Mouse (Mus musculus) CH12.LX (cell line): Measurements from ENCODE around the gene Mynn. TPM values are rescaled to one million over a fixed set of nuclear protein-coding genes. Genes with fewer than 3 reads are reported as not detected.

Experiments used
- DNase-seq: peaks from one replicate; pipeline ENCODE4 v3.0.0-alpha.2; 2013; ENCODE audit errors: extremely low read depth
- H3K27ac ChIP-seq: 2 replicates; pipeline ENCODE4 v1.5.1; 2012; ENCODE audit warnings: low read depth, mild to moderate bottlenecking, control low read depth, moderate library complexity; ENCODE audit not compliant: insufficient read depth
- H3K27me3 ChIP-seq: replicated peaks from 2 replicates; pipeline ENCODE3; 2012; ENCODE audit warnings: inconsistent platforms
- H3K36me3 ChIP-seq, 2 experiments: replicated peaks in 1 of 2; 2 replicates each; pipeline versions ENCODE3 to v1.6.1; 2012; ENCODE audit warnings: inconsistent platforms in 1 of 2, low read length in 1 of 2, mild to moderate bottlenecking in 1 of 2, mixed read lengths in 1 of 2, moderate library complexity in 1 of 2; ENCODE audit not compliant: control insufficient read depth in 1 of 2, insufficient read depth in 1 of 2
- H3K4me1 ChIP-seq, 2 experiments: 2 replicates each; pipeline ENCODE4 v1.6.1; 2012; ENCODE audit warnings: inconsistent platforms in 1 of 2, moderate library complexity in 1 of 2; ENCODE audit not compliant: insufficient read depth in 2 of 2, control insufficient read depth in 1 of 2
- H3K4me2 ChIP-seq: 2 replicates; pipeline ENCODE4 v1.6.1; 2012; ENCODE audit warnings: low read depth, mild to moderate bottlenecking, control low read depth; ENCODE audit not compliant: poor library complexity, insufficient read depth, severe bottlenecking
- H3K4me3 ChIP-seq, 3 experiments: fragments of 150-350 bp in 1 of 3; sonication (generic) in 1 of 3; replicated peaks in 1 of 3; 2 replicates each; pipeline versions ENCODE3 to v1.5.1; 2011 to 2012; ENCODE audit warnings: low read depth in 2 of 3, low read length in 2 of 3, mild to moderate bottlenecking in 2 of 3, moderate library complexity in 2 of 3, control low read depth in 1 of 3, improper control_type of control experiment in 1 of 3, inconsistent platforms in 1 of 3, mixed read lengths in 1 of 3; ENCODE audit not compliant: poor library complexity in 1 of 3
- H3K79me2 ChIP-seq: replicated peaks from 2 replicates; pipeline ENCODE4 v1.6.1; 2012; ENCODE audit warnings: mild to moderate bottlenecking, moderate library complexity; ENCODE audit not compliant: control insufficient read depth, poor library complexity, insufficient read depth, severe bottlenecking; ENCODE audit errors: extremely low read depth
- H3K9ac ChIP-seq: 2 replicates; pipeline ENCODE4 v1.6.1; 2012; ENCODE audit warnings: low read depth, mild to moderate bottlenecking, control low read depth, moderate library complexity; ENCODE audit not compliant: insufficient read depth
- H3K9me3 ChIP-seq: replicated peaks from 2 replicates; pipeline ENCODE3; 2012; ENCODE audit warnings: low read length, inconsistent platforms, mixed read lengths
- BHLHE40 ChIP-seq: IDR thresholded peaks from 2 replicates; pipeline ENCODE4 v1.6.1; 2011; ENCODE audit warnings: mild to moderate bottlenecking, low read depth, low read length, improper control_type of control experiment
- CTCF ChIP-seq, 2 experiments: IDR thresholded peaks in 1 of 2; conservative IDR thresholded peaks in 1 of 2; 2 replicates each; pipeline ENCODE4 v1.5.1; 2011 to 2012; ENCODE audit warnings: low read depth in 2 of 2, low read length in 2 of 2, improper control_type of control experiment in 1 of 2, inconsistent platforms in 1 of 2, mild to moderate bottlenecking in 1 of 2, moderate library complexity in 1 of 2
- ELF1 ChIP-seq: IDR thresholded peaks from 2 replicates; pipeline ENCODE4 v1.6.1; 2014; ENCODE audit warnings: low read depth, mild to moderate bottlenecking, inconsistent platforms, low read length, improper control_type of control experiment
- JUN ChIP-seq: IDR thresholded peaks from 2 replicates; pipeline ENCODE4 v1.6.1; 2011; ENCODE audit warnings: low read depth, mild to moderate bottlenecking, low read length, improper control_type of control experiment, moderate library complexity; ENCODE audit not compliant: insufficient read depth
- JUND ChIP-seq: conservative IDR thresholded peaks from 2 replicates; pipeline ENCODE4 v1.6.1; 2011; ENCODE audit warnings: low read depth, low read length, improper control_type of control experiment
- KAT2A ChIP-seq: IDR thresholded peaks from 2 replicates; pipeline ENCODE4 v1.6.1; 2012; ENCODE audit warnings: low read length, improper control_type of control experiment, inconsistent platforms; ENCODE audit not compliant: insufficient replicate concordance
- MAZ ChIP-seq: IDR thresholded peaks from 2 replicates; pipeline ENCODE4 v1.6.1; 2012; ENCODE audit warnings: low read depth, mild to moderate bottlenecking, inconsistent platforms, low read length, improper control_type of control experiment, moderate library complexity
- MEF2A ChIP-seq: IDR thresholded peaks from 2 replicates; pipeline ENCODE4 v1.6.1; 2014; ENCODE audit warnings: low read depth, mild to moderate bottlenecking, inconsistent platforms, low read length, improper control_type of control experiment, borderline replicate concordance
- MXI1 ChIP-seq: IDR thresholded peaks from 2 replicates; pipeline ENCODE4 v1.6.1; 2011; ENCODE audit warnings: mild to moderate bottlenecking, low read depth, low read length, improper control_type of control experiment
- NRF1 ChIP-seq: IDR thresholded peaks from 2 replicates; pipeline ENCODE4 v1.6.1; 2014; ENCODE audit warnings: low read depth, mild to moderate bottlenecking, inconsistent platforms, low read length, improper control_type of control experiment, moderate library complexity
- PAX5 ChIP-seq: IDR thresholded peaks from 2 replicates; pipeline ENCODE4 v1.6.1; 2012; ENCODE audit warnings: low read length, inconsistent platforms, mixed read lengths
- POLR2A ChIP-seq: IDR thresholded peaks from 2 replicates; pipeline ENCODE4 v1.6.1; 2011; ENCODE audit warnings: low read depth, mild to moderate bottlenecking, improper control_type of control experiment, low read length
- SIN3A ChIP-seq: IDR thresholded peaks from 2 replicates; pipeline ENCODE4 v1.6.1; 2012; ENCODE audit warnings: low read length, improper control_type of control experiment, inconsistent platforms
- UBTF ChIP-seq: IDR thresholded peaks from 2 replicates; pipeline ENCODE4 v1.6.1; 2012; ENCODE audit warnings: low read depth, mild to moderate bottlenecking, inconsistent platforms, low read length, improper control_type of control experiment, moderate library complexity
- USF1 ChIP-seq: IDR thresholded peaks from 2 replicates; pipeline ENCODE4 v1.6.1; 2014; ENCODE audit warnings: low read depth, mild to moderate bottlenecking, inconsistent platforms, low read length, improper control_type of control experiment
- USF2 ChIP-seq: conservative IDR thresholded peaks from 2 replicates; pipeline ENCODE4 v1.6.1; 2011; ENCODE audit warnings: low read depth, low read length, improper control_type of control experiment
- ZKSCAN1 ChIP-seq: IDR thresholded peaks from 2 replicates; pipeline ENCODE4 v1.6.1; 2012; ENCODE audit warnings: low read depth, inconsistent platforms, low read length, improper control_type of control experiment, borderline replicate concordance
- dilution Hi-C: fragments of 300-500 bp; cut with MboI; formaldehyde crosslinking; loops from 2 replicates; pipeline ENCODE4 v1.14.3; 2020; ENCODE audit warnings: low sequenced_read_pairs; ENCODE audit not compliant: extremely low pct_unique_long_range_greater_than_20kb, extremely low pct_ligation_motif_present
- in situ Hi-C: fragments of 300-500 bp; cut with MboI; formaldehyde crosslinking; loops from 3 replicates; pipeline ENCODE4 v1.14.3; 2019; ENCODE audit warnings: low sequenced_read_pairs, low pct_ligation_motif_present, low pct_unique_long_range_greater_than_20kb, mixed read lengths
- polyA plus RNA-seq: library from polyadenylated mRNA; unstranded; fragments of >175 nt; gene quantifications from 2 replicates; pipeline ENCODE4 v1.2.1, GENCODE M21; 2012; ENCODE audit warnings: low read depth; ENCODE audit not compliant: insufficient read length
- total RNA-seq, 2 experiments: library from RNA; depleted of rRNA; stranded (reverse); fragments of 300-350 nt in 1 of 2; fragments of >200 nt in 1 of 2; gene quantifications; 2 replicates each; pipeline ENCODE4 v1.2.3; 2012 to 2014

Mynn gene
- total and polyA plus RNA-seq, 3 experiments = 11.9 to 31.1 (median 15.5) TPM

DNA sequence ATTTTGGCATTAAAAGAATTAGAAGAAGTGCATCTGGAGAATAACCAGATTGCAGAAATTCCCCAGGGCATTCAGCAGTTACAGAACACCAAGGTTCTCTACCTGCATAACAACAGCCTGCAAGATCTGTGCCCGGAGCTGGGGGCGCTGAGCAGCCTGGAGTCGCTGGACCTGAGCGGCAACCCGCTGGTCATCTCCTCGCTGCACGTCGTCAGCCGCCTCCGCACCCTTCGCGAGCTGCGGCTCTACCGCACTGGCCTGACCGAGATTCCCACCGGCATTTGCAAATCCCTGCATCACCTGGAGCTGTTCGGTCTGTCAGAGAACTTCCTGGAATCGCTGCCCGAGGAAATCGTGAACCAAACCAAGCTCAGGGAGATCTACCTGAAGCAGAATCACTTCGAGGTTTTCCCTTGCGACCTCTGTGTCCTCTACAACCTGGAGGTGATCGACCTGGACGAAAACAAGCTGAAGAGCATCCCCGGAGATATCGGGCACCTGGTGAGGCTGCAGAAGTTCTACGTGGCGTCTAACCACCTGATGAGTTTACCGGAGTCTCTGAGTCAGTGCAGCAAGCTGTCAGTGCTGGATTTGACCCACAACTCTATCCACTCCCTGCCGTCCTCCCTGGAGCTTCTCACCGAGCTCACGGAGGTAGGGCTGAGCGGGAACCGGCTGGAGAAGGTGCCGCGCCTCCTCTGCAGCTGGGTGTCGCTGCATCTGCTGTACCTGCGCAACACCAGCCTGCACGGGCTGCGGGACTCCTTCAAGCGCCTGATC is 48.4 kb downstream of the Mynn start:
- Histone ChIP-seq H3K4me2 (peak overlapping the region; percentile 78), H3K79me2 (no peaks in the 10 kb centered on the region), H3K9me3 (no peaks in the 10 kb centered on the region), H3K9ac (no peak overlapping the region), H3K4me3 (peak overlapping the region in 1 of 3 experiments; percentile 21), H3K4me1 (no peaks in the 10 kb centered on the region), H3K27me3 (no peaks in the 10 kb centered on the region), H3K36me3 (no peaks in the 10 kb centered on the region), H3K27ac (no peak overlapping the region)
- in situ Hi-C loops (no loop called here), dilution Hi-C loops (no loop called here)
- TF ChIP-seq CTCF (conservative IDR thresholded peaks at IDR 0.05 in 1 of 2, IDR thresholded peaks at IDR 0.05 in 1 of 2; ENCODE audit: low read depth in 2 of 2, low read length in 2 of 2) (peak in 1 of 2 experiments; percentile 38; a peak in 2 of 4 replicates), NRF1 (peak; percentile 29; the same call in 1 of the 2 replicates), MXI1 (no peak)
- DNase-seq = no peak

DNA sequence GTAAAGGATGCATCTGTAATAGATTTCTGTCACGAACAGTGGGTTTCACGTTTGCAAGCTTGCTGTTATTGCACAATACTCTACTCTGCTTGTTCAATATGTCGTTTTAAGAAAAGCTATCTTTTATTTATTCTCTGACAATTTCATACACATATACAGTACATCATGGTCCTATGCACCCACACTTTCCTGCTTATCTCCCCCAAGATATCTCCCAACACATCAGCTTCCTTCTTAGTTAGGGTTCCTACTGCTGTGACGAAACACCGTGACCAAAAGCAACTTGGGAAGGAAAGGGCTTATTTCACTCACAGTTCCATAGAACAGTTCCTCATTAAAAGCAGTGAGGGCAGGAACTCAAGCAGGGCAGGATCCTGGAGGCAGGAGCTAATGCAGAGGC is 54.1 kb downstream of the Mynn start:
- in situ Hi-C loops (no loop called here), dilution Hi-C loops (no loop called here)
- no peak for TF ChIP-seq POLR2A
- TF ChIP-seq USF1 = no peak
- TF ChIP-seq UBTF = no peak
- TF ChIP-seq, all 38 proteins: peak for 0

DNA sequence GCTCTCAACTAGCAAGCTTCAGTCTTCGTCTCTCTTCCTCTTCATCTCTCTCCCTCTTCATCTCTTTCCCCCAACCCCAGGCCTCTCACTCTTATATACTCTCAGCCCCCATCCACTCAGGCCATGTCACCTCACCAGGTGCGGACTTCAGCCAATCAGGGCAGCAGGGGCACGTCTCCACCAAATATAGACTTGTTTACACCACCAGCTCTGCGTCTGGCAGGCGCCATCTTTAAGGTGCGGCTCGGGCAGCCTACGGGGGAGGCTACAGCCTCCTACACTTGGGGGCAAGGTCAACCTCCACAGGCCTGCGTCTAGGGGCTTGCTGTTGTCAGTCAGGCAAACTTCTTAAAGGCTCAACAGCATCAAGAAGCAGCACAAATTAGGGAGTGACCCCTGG is 56.6 kb downstream of the Mynn start:
- in situ Hi-C loops = no loop called here
- H3K36me3 ChIP-seq = no peaks in the 10 kb centered on the region
- H3K9me3 ChIP-seq = no peaks in the 10 kb centered on the region
- no peaks in the 10 kb centered on the region for H3K4me1 ChIP-seq
- DNase-seq = no peak
- H3K27me3 ChIP-seq = no peaks in the 10 kb centered on the region
- H3K79me2 ChIP-seq = no peaks in the 10 kb centered on the region
- H3K27ac ChIP-seq = no peak overlapping the region
- TF ChIP-seq ELF1 (no peak), MAZ (no peak), ZKSCAN1 (no peak), MEF2A (no peak), PAX5 (no peak), BHLHE40 (no peak), KAT2A (no peak), USF2 (no peak), SIN3A (no peak), JUND (no peak), NRF1 (no peak), JUN (no peak)
- no peak overlapping the region for H3K4me2 ChIP-seq
- H3K9ac ChIP-seq = no peak overlapping the region
- dilution Hi-C loops = no loop called here
- H3K4me3 ChIP-seq = no peak overlapping the region

More for the DNA sequence above, 54.1 kb downstream of the Mynn start:
- DNase-seq = no peak
- Histone ChIP-seq H3K79me2 (no peaks in the 10 kb centered on the region), H3K36me3 (no peaks in the 10 kb centered on the region), H3K9me3 (no peaks in the 10 kb centered on the region), H3K4me3 (no peak overlapping the region), H3K4me1 (no peaks in the 10 kb centered on the region), H3K27ac (no peak overlapping the region), H3K27me3 (no peaks in the 10 kb centered on the region), H3K4me2 (no peak overlapping the region), H3K9ac (no peak overlapping the region)
